Mouse (Mus musculus) lung, embryonic 16.5 days (tissue): ENCODE results near the gene Usp39. TPM values are rescaled to one million over a fixed set of nuclear protein-coding genes. Genes with fewer than 3 reads are reported as not detected.

Source experiments
- ATAC-seq: fragments of 200-750 bp; cut with Nextera tagmentation; 2 replicates; pipeline ENCODE4 v1.8.0; 2017; ENCODE audit warnings: low read depth, mild to moderate bottlenecking, moderate library complexity
- H3K27ac ChIP-seq: fragments of 300-500 bp; sonication (generic); 2 replicates; pipeline ENCODE4 v1.5.1; 2014; ENCODE audit warnings: mild to moderate bottlenecking, control low read depth, low read length
- H3K27me3 ChIP-seq: fragments of 300-500 bp; sonication (generic); 2 replicates; pipeline ENCODE4 v1.6.1; 2014; ENCODE audit warnings: low read depth, low read length, mixed read lengths; ENCODE audit not compliant: control insufficient read depth, insufficient read depth
- H3K36me3 ChIP-seq: fragments of 300-500 bp; sonication (generic); 2 replicates; pipeline ENCODE4 v1.6.1; 2014; ENCODE audit warnings: low read length; ENCODE audit not compliant: control insufficient read depth, insufficient read depth
- H3K4me1 ChIP-seq: fragments of 300-500 bp; sonication (generic); replicated peaks from 2 replicates; pipeline ENCODE4 v1.6.1; 2014; ENCODE audit warnings: low read length, mixed read lengths; ENCODE audit not compliant: control insufficient read depth, insufficient read depth
- H3K4me2 ChIP-seq: fragments of 300-500 bp; sonication (generic); 2 replicates; pipeline ENCODE4 v1.6.1; 2014; ENCODE audit warnings: low read depth, low read length, control low read depth
- H3K4me3 ChIP-seq: fragments of 300-500 bp; sonication (generic); 2 replicates; pipeline ENCODE4 v1.5.1; 2014; ENCODE audit warnings: mild to moderate bottlenecking, low read length, control low read depth
- H3K9ac ChIP-seq: fragments of 300-500 bp; sonication (generic); 2 replicates; pipeline ENCODE4 v1.6.1; 2014; ENCODE audit warnings: low read length, control low read depth
- H3K9me3 ChIP-seq: fragments of 300-500 bp; sonication (generic); 2 replicates; pipeline ENCODE4 v1.6.1; 2016; ENCODE audit warnings: low read length; ENCODE audit not compliant: control insufficient read depth
- WGBS: fragments of 180-500 bp; shearing (Covaris S2); extraction: QIAGEN DNeasy Blood & Tissue Kit; methylation state at CpG from one replicate; pipeline ENCODE4 v1.1.7; 2014; 5-methylcytosine and 5-hydroxymethylcytosine counted together
- polyA plus RNA-seq: library from polyadenylated mRNA; unstranded; fragments of >200 nt; fragmentation: Nextera tagmentation; extraction: Ambion mirVana; gene quantifications from 2 replicates; pipeline ENCODE4 v1.2.1, GENCODE M21; 2015

Usp39 gene
- polyA plus RNA-seq, 1 experiment from 2014 or later: 39.2 TPM

- WGBS: 87% methylated on average over 6 of the region's 6 CpGs
- H3K9ac ChIP-seq: no peak overlapping the region
- H3K4me3 ChIP-seq: no peak overlapping the region
- no peaks in the 10 kb centered on the region for H3K4me1 ChIP-seq
- no peaks in the 10 kb centered on the region for H3K9me3 ChIP-seq
- H3K4me2 ChIP-seq: no peak overlapping the region
- H3K27me3 ChIP-seq: no peaks in the 10 kb centered on the region
- ATAC-seq: no peak
- peaks cover 58% of the 10 kb centered on the region for H3K36me3 ChIP-seq
- no peak overlapping the region for H3K27ac ChIP-seq
Measured at GRCm38 (mm10) chr6:72323786-72324508, 21.0 kb downstream of the Usp39 start.

GRCm38 (mm10) chr6:72322936-72323335, 22.0 kb downstream of the Usp39 start:
- Histone ChIP-seq H3K36me3 (peaks cover 54% of the 10 kb centered on the region), H3K27ac (no peak overlapping the region), H3K9ac (no peak overlapping the region), H3K9me3 (no peaks in the 10 kb centered on the region), H3K4me1 (no peaks in the 10 kb centered on the region), H3K27me3 (no peaks in the 10 kb centered on the region), H3K4me2 (no peak overlapping the region), H3K4me3 (no peak overlapping the region)
- no peak for ATAC-seq
- 90% methylated on average over 3 of the region's 3 CpGs for WGBS

- H3K4me2 ChIP-seq: no peak overlapping the region
- no peaks in the 10 kb centered on the region for H3K4me1 ChIP-seq
- H3K27me3 ChIP-seq: no peaks in the 10 kb centered on the region
- no peaks in the 10 kb centered on the region for H3K9me3 ChIP-seq
- 74% methylated on average over 11 of the region's 11 CpGs for WGBS
- peaks cover 43% of the 10 kb centered on the region for H3K36me3 ChIP-seq
- no peak overlapping the region for H3K27ac ChIP-seq
- ATAC-seq: no peak
- H3K9ac ChIP-seq: no peak overlapping the region
- H3K4me3 ChIP-seq: no peak overlapping the region
Measured at GRCm38 (mm10) chr6:72319019-72319418, 26.0 kb downstream of the Usp39 start.

- no peaks in the 10 kb centered on the region for H3K9me3 ChIP-seq
- H3K9ac ChIP-seq: no peak overlapping the region
- no peak overlapping the region for H3K27ac ChIP-seq
- no peak overlapping the region for H3K4me3 ChIP-seq
- no peak overlapping the region for H3K4me2 ChIP-seq
- H3K4me1 ChIP-seq: no peaks in the 10 kb centered on the region
- H3K27me3 ChIP-seq: no peaks in the 10 kb centered on the region
- no peak for ATAC-seq
- peaks cover 38% of the 10 kb centered on the region for H3K36me3 ChIP-seq
- 80% methylated on average over 5 of the region's 5 CpGs for WGBS
Measured at GRCm38 (mm10) chr6:72318440-72318839, 26.5 kb downstream of the Usp39 start.

GRCm38 (mm10) chr6:72316044-72316443, 28.9 kb downstream of the Usp39 start:
- 50% methylated on average over 1 of the region's 1 CpGs for WGBS
- H3K4me1 ChIP-seq: no peaks in the 10 kb centered on the region
- H3K4me3 ChIP-seq: no peak overlapping the region
- H3K36me3 ChIP-seq: peaks cover 19% of the 10 kb centered on the region
- no peak overlapping the region for H3K4me2 ChIP-seq
- H3K27me3 ChIP-seq: no peaks in the 10 kb centered on the region
- H3K9ac ChIP-seq: no peak overlapping the region
- peak; percentile 76; the same call in 1 of the 2 replicates for ATAC-seq
- H3K9me3 ChIP-seq: no peaks in the 10 kb centered on the region
- 0 out of 2 replicates have a peak overlapping the region, but pooled peaks have one; percentile 12 for H3K27ac ChIP-seq

GRCm38 (mm10) chr6:72315384-72315783, 29.6 kb downstream of the Usp39 start:
- no peak overlapping the region for H3K4me3 ChIP-seq
- H3K36me3 ChIP-seq: peaks cover 13% of the 10 kb centered on the region
- no peak overlapping the region for H3K9ac ChIP-seq
- 63% methylated on average over 2 of the region's 2 CpGs for WGBS
- no peaks in the 10 kb centered on the region for H3K27me3 ChIP-seq
- H3K4me1 ChIP-seq: no peaks in the 10 kb centered on the region
- no peak for ATAC-seq
- H3K27ac ChIP-seq: no peak overlapping the region
- no peaks in the 10 kb centered on the region for H3K9me3 ChIP-seq
- H3K4me2 ChIP-seq: no peak overlapping the region

GRCm38 (mm10) chr6:72313124-72313867, 31.7 kb downstream of the Usp39 start:
- WGBS: 85% methylated on average over 11 of the region's 11 CpGs
- H3K4me1 ChIP-seq: no peaks in the 10 kb centered on the region
- H3K27ac ChIP-seq: no peak overlapping the region
- H3K4me3 ChIP-seq: no peak overlapping the region
- H3K36me3 ChIP-seq: peaks cover 9% of the 10 kb centered on the region
- H3K27me3 ChIP-seq: no peaks in the 10 kb centered on the region
- no peaks in the 10 kb centered on the region for H3K9me3 ChIP-seq
- H3K9ac ChIP-seq: no peak overlapping the region
- ATAC-seq: no peak
- no peak overlapping the region for H3K4me2 ChIP-seq

- H3K9ac ChIP-seq: no peak overlapping the region
- peaks cover 2% of the 10 kb centered on the region; the same call in 1 of the 2 replicates for H3K36me3 ChIP-seq
- no peaks in the 10 kb centered on the region for H3K9me3 ChIP-seq
- H3K4me2 ChIP-seq: no peak overlapping the region
- no peaks in the 10 kb centered on the region for H3K4me1 ChIP-seq
- no peak overlapping the region for H3K27ac ChIP-seq
- WGBS: 79% methylated on average over 3 of the region's 3 CpGs
- H3K4me3 ChIP-seq: no peak overlapping the region
- no peaks in the 10 kb centered on the region for H3K27me3 ChIP-seq
- ATAC-seq: no peak
Measured at GRCm38 (mm10) chr6:72312198-72312597, 32.8 kb downstream of the Usp39 start.

GRCm38 (mm10) chr6:72303510-72303909, 41.5 kb downstream of the Usp39 start:
- no peaks in the 10 kb centered on the region for H3K9me3 ChIP-seq
- peaks cover 31% of the 10 kb centered on the region for H3K4me1 ChIP-seq
- H3K4me2 ChIP-seq: no peak overlapping the region
- no peaks in the 10 kb centered on the region for H3K36me3 ChIP-seq
- peak; percentile 52 for ATAC-seq
- H3K4me3 ChIP-seq: no peak overlapping the region
- no peak overlapping the region for H3K9ac ChIP-seq
- 24% methylated on average over 9 of the region's 9 CpGs for WGBS
- H3K27me3 ChIP-seq: no peaks in the 10 kb centered on the region
- H3K27ac ChIP-seq: peak overlapping the region; percentile 82
